Mouse (Mus musculus) erythroblast, adult 5-6 weeks (primary cell): Measurements from ENCODE around the gene Cd93. TPM values are rescaled to one million over a fixed set of nuclear protein-coding genes. Genes with fewer than 3 reads are reported as not detected.

ENCODE experiments used
- ATAC-seq: replicated peaks from 2 replicates; pipeline ENCODE4 v1.8.0; 2016; ENCODE audit warnings: moderate number of reproducible peaks, mild to moderate bottlenecking, moderate TSS enrichment, inconsistent platforms; ENCODE audit not compliant: poor library complexity, low FRiP score, severe bottlenecking
- total RNA-seq, 2 experiments: library from RNA; stranded (forward) in 1 of 2; stranded (reverse) in 1 of 2; fragments of 150-400 nt in 1 of 2; fragments of 200-764, 138-1000 nt in 1 of 2; gene quantifications; 2 replicates each; pipeline versions ENCODE4 v1.2.3 to v1.2.4; 2015 to 2017; ENCODE audit warnings: low replicate concordance in 2 of 2

Cd93 gene
- total RNA-seq, 2 experiments from 2014 or later = 8.8 to 9.4 TPM

- ATAC-seq = no peak
Measured at GRCm38 (mm10) chr2:148406971-148407869, 36.1 kb downstream of the Cd93 start.

GRCm38 (mm10) chr2:148406160-148406970, 37.0 kb downstream of the Cd93 start:
- no peak for ATAC-seq

GRCm38 (mm10) chr2:148404906-148405305, 38.5 kb downstream of the Cd93 start:
- ATAC-seq = no peak

- no peak for ATAC-seq
Measured at GRCm38 (mm10) chr2:148402227-148402626, 41.1 kb downstream of the Cd93 start.

- ATAC-seq = no peak
Measured at GRCm38 (mm10) chr2:148398901-148399685, 44.3 kb downstream of the Cd93 start.

GRCm38 (mm10) chr2:148397784-148398100, 45.6 kb downstream of the Cd93 start:
- ATAC-seq = no peak

GRCm38 (mm10) chr2:148397015-148397783, 46.2 kb downstream of the Cd93 start:
- no peak for ATAC-seq

GRCm38 (mm10) chr2:148396209-148396608, 47.2 kb downstream of the Cd93 start:
- no peak for ATAC-seq

GRCm38 (mm10) chr2:148395131-148396051, 48.0 kb downstream of the Cd93 start, which contains the start of gene Sstr4:
Sstr4 (plus strand) TSS chr2:148395344.
- ATAC-seq = no peak

- no peak for ATAC-seq
Measured at GRCm38 (mm10) chr2:148393846-148394245, 49.5 kb downstream of the Cd93 start.

GRCm38 (mm10) chr2:148393149-148393548, 50.2 kb downstream of the Cd93 start:
- ATAC-seq = no peak

- ATAC-seq = no peak
Measured at GRCm38 (mm10) chr2:148387652-148388581, 55.4 kb downstream of the Cd93 start.

GRCm38 (mm10) chr2:148386927-148387326, 56.4 kb downstream of the Cd93 start:
- no peak for ATAC-seq
